Mouse (Mus musculus): ENCODE measurements at regions not wholly inside any gene's neighbourhood (a gene's known extent, or its start where the extent isn't known, plus 50 kb on each side); places are given as distances from the start of the nearest gene placed in this dataset.

DNA sequence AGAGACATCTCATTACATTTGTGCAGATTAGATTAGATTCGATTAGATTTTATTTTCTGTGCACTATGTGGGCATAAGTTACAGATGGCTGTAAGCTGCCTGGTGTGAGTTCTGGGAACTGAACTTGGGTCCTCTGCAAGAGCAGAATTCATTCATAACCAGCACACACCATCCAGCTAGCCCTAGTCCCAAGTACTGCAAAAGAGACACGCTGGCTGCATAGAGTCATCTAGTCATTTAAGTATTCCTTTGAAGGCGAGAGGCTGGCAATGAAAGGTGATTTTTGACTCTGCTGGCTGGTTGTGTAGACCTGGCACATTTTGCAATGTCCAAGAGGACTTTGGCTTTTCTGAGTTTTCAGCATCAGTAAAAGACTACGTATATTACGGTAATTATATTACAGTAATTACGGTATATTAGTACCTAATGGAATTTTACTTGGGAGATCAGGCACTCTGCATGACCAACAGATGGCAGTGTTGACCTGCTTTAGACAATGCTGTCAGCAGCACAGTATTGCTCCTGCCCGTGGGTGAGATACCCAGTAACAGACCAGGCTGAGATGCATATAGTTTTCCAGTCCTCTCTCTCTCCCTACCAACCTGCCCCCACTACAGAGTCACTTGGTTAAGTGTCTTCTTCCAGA is 67.9 kb downstream of the Gpr6 start:
- TF ChIP-seq CTCF (IDR thresholded peaks at IDR 0.05; ENCODE audit: borderline replicate concordance, extremely low read depth, insufficient read depth, insufficient read length) (peak; percentile 81; the same call in 1 of the 2 replicates), POLR2A (IDR thresholded peaks at IDR 0.05; ENCODE audit: borderline replicate concordance, extremely low read depth, insufficient read depth, insufficient read length, poor library complexity, severe bottlenecking) (no peak)

Measured in brain, embryonic 14.5 days (tissue).